Mouse (Mus musculus) gastrocnemius, adult 2 months (tissue): ENCODE data around the gene Gm20388. TPM values are rescaled to one million over a fixed set of nuclear protein-coding genes. Genes with fewer than 3 reads are reported as not detected.

ENCODE experiments used
- DNase-seq: peaks from one replicate; pipeline ENCODE4 v3.0.0; 2022
- H3K27ac ChIP-seq: fragments of 200-600 bp; 2 replicates; pipeline ENCODE4 v1.8.1; 2022; ENCODE audit warnings: mild to moderate bottlenecking
- H3K4me3 ChIP-seq: fragments of 200-600 bp; 2 replicates; pipeline ENCODE4 v1.8.1; 2022; ENCODE audit warnings: mild to moderate bottlenecking, moderate library complexity
- CTCF ChIP-seq: fragments of 200-600 bp; IDR thresholded peaks from 2 replicates; pipeline ENCODE4 v1.8.1; 2022; ENCODE audit warnings: antibody characterized with exemption, mild to moderate bottlenecking, moderate library complexity
- intact Hi-C: fragments of 180-260 bp; cut with DNase I; formaldehyde crosslinking; loops from one replicate; pipeline ENCODE4 v1.15.1; 2025
- total RNA-seq, 2 experiments: library from RNA; stranded (reverse); gene quantifications; 2 replicates each; pipeline ENCODE4 v1.2.3; 2021

The Gm20388 gene
- total RNA-seq, 2 experiments from 2014 or later = 6.1 to 15.0 TPM

GRCm38 (mm10) chr8:120118162-120118561, 207.5 kb downstream of the Gm20388 start:
- Histone ChIP-seq H3K27ac (peak overlapping the region; percentile 25; the same call in 1 of the 2 replicates), H3K4me3 (no peak overlapping the region)
- no peak for TF ChIP-seq CTCF
- no peak for DNase-seq
- intact Hi-C loops = no loop called here

GRCm38 (mm10) chr8:120118847-120119246, 208.2 kb downstream of the Gm20388 start:
- DNase-seq = no peak
- TF ChIP-seq CTCF = no peak
- no peak overlapping the region for H3K4me3 ChIP-seq
- intact Hi-C loops = no loop called here
- H3K27ac ChIP-seq = peak overlapping the region; percentile 74; the same call in 1 of the 2 replicates

- Histone ChIP-seq H3K27ac (peak overlapping the region; percentile 74; the same call in 1 of the 2 replicates), H3K4me3 (no peak overlapping the region)
- intact Hi-C loops = no loop called here
- DNase-seq = no peak
- no peak for TF ChIP-seq CTCF
Observed at GRCm38 (mm10) chr8:120119429-120119828, 208.8 kb downstream of the Gm20388 start.

GRCm38 (mm10) chr8:120119931-120120330, 209.3 kb downstream of the Gm20388 start:
- Histone ChIP-seq H3K4me3 (peak overlapping the region; percentile 50), H3K27ac (peak overlapping the region; percentile 74)
- DNase-seq = no peak
- intact Hi-C loops = no loop called here
- TF ChIP-seq CTCF = no peak

GRCm38 (mm10) chr8:120120951-120121350, 210.3 kb downstream of the Gm20388 start:
- Histone ChIP-seq H3K4me3 (peak overlapping the region; percentile 24), H3K27ac (peak overlapping the region; percentile 58)
- no peak for DNase-seq
- no peak for TF ChIP-seq CTCF
- intact Hi-C loops = no loop called here

- intact Hi-C loops = no loop called here
- H3K27ac ChIP-seq = peak overlapping the region; percentile 46
- TF ChIP-seq CTCF = no peak
- no peak for DNase-seq
- no peak overlapping the region for H3K4me3 ChIP-seq
Observed at GRCm38 (mm10) chr8:120124261-120124660, 213.6 kb downstream of the Gm20388 start.

- H3K4me3 ChIP-seq = no peak overlapping the region
- peak overlapping the region; percentile 46 for H3K27ac ChIP-seq
- TF ChIP-seq CTCF = no peak
- intact Hi-C loops = no loop called here
- DNase-seq = no peak
Observed at GRCm38 (mm10) chr8:120124836-120125389, 214.3 kb downstream of the Gm20388 start.

- intact Hi-C loops = no loop called here
- TF ChIP-seq CTCF = no peak
- no peak for DNase-seq
- Histone ChIP-seq H3K4me3 (no peak overlapping the region), H3K27ac (peak overlapping the region; percentile 67)
Observed at GRCm38 (mm10) chr8:120126357-120127161, 215.9 kb downstream of the Gm20388 start.

- intact Hi-C loops = no loop called here
Observed at GRCm38 (mm10) chr8:120129547-120129946, 218.9 kb downstream of the Gm20388 start.

GRCm38 (mm10) chr8:120131158-120131557, 220.5 kb downstream of the Gm20388 start:
- H3K27ac ChIP-seq = no peak overlapping the region
- no peak for TF ChIP-seq CTCF
- DNase-seq = no peak
- no peak overlapping the region for H3K4me3 ChIP-seq
- intact Hi-C loops = no loop called here

More at GRCm38 (mm10) chr8:120129547-120129946, 218.9 kb downstream of the Gm20388 start:
- Histone ChIP-seq H3K4me3 (no peak overlapping the region), H3K27ac (no peak overlapping the region)
- no peak for DNase-seq
- no peak for TF ChIP-seq CTCF

GRCm38 (mm10) chr8:120133169-120133568, 222.5 kb downstream of the Gm20388 start:
- no peak; the same call in 1 of the 2 replicates for TF ChIP-seq CTCF
- intact Hi-C loops = no loop called here
- no peak for DNase-seq
- no peak overlapping the region for H3K4me3 ChIP-seq
- H3K27ac ChIP-seq = no peak overlapping the region

GRCm38 (mm10) chr8:120135687-120136086, 225.0 kb downstream of the Gm20388 start:
- DNase-seq = no peak
- no peak for TF ChIP-seq CTCF
- Histone ChIP-seq H3K27ac (no peak overlapping the region), H3K4me3 (no peak overlapping the region)
- intact Hi-C loops = no loop called here

GRCm38 (mm10) chr8:120136618-120137017, 226.0 kb downstream of the Gm20388 start:
- no peak overlapping the region for H3K4me3 ChIP-seq
- peak; percentile 54 for TF ChIP-seq CTCF
- intact Hi-C loops = no loop called here
- H3K27ac ChIP-seq = no peak overlapping the region
- peak; percentile 78 for DNase-seq

GRCm38 (mm10) chr8:120138958-120139357, 228.3 kb downstream of the Gm20388 start:
- TF ChIP-seq CTCF = no peak
- Histone ChIP-seq H3K4me3 (no peak overlapping the region), H3K27ac (no peak overlapping the region)
- no peak for DNase-seq
- intact Hi-C loops = no loop called here
